ENCODE assay signal across 9 mouse cellular contexts in genomic region chr6:115959151-115959691, GRCm38 (mm10). TPM values are rescaled to one million over a fixed set of nuclear protein-coding genes. Genes with fewer than 3 reads are reported as not detected.
A peak's percentile ranks its signal among the peaks of the same experiment; 100 is the strongest.
DNase-seq lines count a peak whose midpoint lies in the region; ATAC-seq and TF ChIP-seq lines count a peak whose summit lies in the region.
"Had no signal": no experiment of that assay in that cellular context is flagged by ENCODE, and none has a peak within 500 bp of the region (broad histone marks: within the 10 kb centered on the region; RNA-seq: fewer than 3 reads in every experiment).

No protein-coding gene starts in this region.

- H3K4me1 ChIP-seq in kidney, embryonic 15.5 days = peaks cover 42% of the 10 kb centered on the region
- peaks cover 19% of the 10 kb centered on the region for H3K4me1 ChIP-seq in small intestine, adult 2 months (ENCODE audit: control insufficient read depth, insufficient read depth, insufficient read length, low read length)
- peaks cover 32% of the 10 kb centered on the region for H3K4me1 ChIP-seq in forebrain, embryonic 16.5 days (replicated peaks; ENCODE audit: control insufficient read depth, insufficient read depth, low read length)

- 72% methylated on average over 7 of the region's 7 CpGs for WGBS in kidney, embryonic 15.5 days
- 68% methylated on average over 7 of the region's 7 CpGs for WGBS in small intestine, adult 2 months
- WGBS in forebrain, embryonic 16.5 days = 73% methylated on average over 7 of the region's 7 CpGs

- H3K27ac ChIP-seq in kidney, embryonic 15.5 days = 0 out of 2 replicates have a peak overlapping the region, but pooled peaks have one; percentile 48
- H3K27ac ChIP-seq in small intestine, adult 2 months (ENCODE audit: insufficient read depth, low read depth, low read length) = 0 out of 2 replicates have a peak overlapping the region, but pooled peaks have one; percentile 38
- no peak overlapping the region for H3K27ac ChIP-seq in forebrain, embryonic 16.5 days (ENCODE audit: low read length)

- no peak for TF ChIP-seq CTCF in small intestine, adult 2 months (IDR thresholded peaks at IDR 0.05; ENCODE audit: extremely low read depth, insufficient read length, insufficient replicate concordance, low read depth, low read length)

- peaks cover 84% of the 10 kb centered on the region for H3K36me3 ChIP-seq in kidney, embryonic 15.5 days
- H3K36me3 ChIP-seq in small intestine, adult 2 months (ENCODE audit: control insufficient read depth, insufficient read depth, low read length) = no peaks in the 10 kb centered on the region; the same call in 1 of the 2 replicates
- no peaks in the 10 kb centered on the region for H3K36me3 ChIP-seq in forebrain, embryonic 16.5 days (ENCODE audit: control insufficient read depth, insufficient read depth)

- H3K4me3 ChIP-seq in kidney, embryonic 15.5 days (replicated peaks) = no peak overlapping the region
- no peak overlapping the region for H3K4me3 ChIP-seq in small intestine, adult 2 months (ENCODE audit: low read depth, low read length)
- no peak overlapping the region for H3K4me3 ChIP-seq in forebrain, embryonic 16.5 days (replicated peaks; ENCODE audit: low read length)

- DNase-seq in left cerebral cortex, postnatal 4 days = peak; percentile 63
- DNase-seq in left cerebral cortex, postnatal 25 days (ENCODE audit: low spot score in 2 of 2) = no peak
- peak; percentile 86 to 90 for DNase-seq in gastrocnemius, adult 8-10 months (ENCODE audit: low spot score in 2 of 2)
- no peak for DNase-seq in left cerebral cortex, adult 11 months (ENCODE audit: low spot score)

- intact Hi-C loops in left cerebral cortex, postnatal 4 days (cut with DNase I) = no loop called here
- intact Hi-C loops in left cerebral cortex, postnatal 25 days (cut with DNase I) = no loop called here

- H3K9me3 ChIP-seq in kidney, embryonic 15.5 days (replicated peaks) = no peaks in the 10 kb centered on the region
- H3K9me3 ChIP-seq in forebrain, embryonic 16.5 days (ENCODE audit: control insufficient read depth, low read length) = no peaks in the 10 kb centered on the region

- no peaks in the 10 kb centered on the region for H3K27me3 ChIP-seq in kidney, embryonic 15.5 days
- H3K27me3 ChIP-seq in small intestine, adult 2 months (ENCODE audit: control insufficient read depth, insufficient read depth, low read length) = no peaks in the 10 kb centered on the region
- H3K27me3 ChIP-seq in forebrain, embryonic 16.5 days (replicated peaks; ENCODE audit: control insufficient read depth, insufficient read depth, low read length) = no peaks in the 10 kb centered on the region

- H3K9ac ChIP-seq in kidney, embryonic 15.5 days = no peak overlapping the region
- no peak overlapping the region for H3K9ac ChIP-seq in forebrain, embryonic 16.5 days (replicated peaks; ENCODE audit: low read depth, low read length)

- ATAC-seq in kidney, embryonic 15.5 days (replicated peaks; ENCODE audit: low FRiP score) = no peak
- ATAC-seq in forebrain, embryonic 16.5 days = no peak
- no peak for ATAC-seq in megakaryocyte-erythroid progenitor cell, adult 5-6 weeks (replicated peaks; ENCODE audit: low FRiP score, low TSS enrichment, poor library complexity, severe bottlenecking)

- H3K4me2 ChIP-seq in kidney, embryonic 15.5 days = no peak overlapping the region
- no peak overlapping the region for H3K4me2 ChIP-seq in forebrain, embryonic 16.5 days (ENCODE audit: low read length)

- no peak for TF ChIP-seq POLR2A in small intestine, adult 2 months (IDR thresholded peaks at IDR 0.05; ENCODE audit: low read depth, low read length)

RNA-seq across cellular contexts. Expression of gene H1foo, which starts 14.5 kb away (rescaled TPM):
- not detected for total RNA-seq in left cerebral cortex, postnatal 4 days (2021)
- total RNA-seq in left cerebral cortex, postnatal 25 days (2021) = not detected
- not detected for total RNA-seq in gastrocnemius, adult 8-10 months (2022)
- not detected in 2 replicates for polyA plus RNA-seq in kidney, embryonic 15.5 days (2015; fragmentation: Nextera tagmentation; extraction: Ambion mirVana)
- polyA plus RNA-seq in small intestine, adult 2 months (2012; rRNA removed) = not detected in 2 replicates
- not detected in 2 replicates for polyA plus RNA-seq in forebrain, embryonic 16.5 days (2015; fragmentation: Nextera tagmentation; extraction: Ambion mirVana)
- not detected in 2 replicates for total RNA-seq in megakaryocyte-erythroid progenitor cell, adult 5-6 weeks (2014; fragmentation: Nextera tagmentation)
- not detected in 2 replicates for total RNA-seq in megakaryocyte-erythroid progenitor cell, adult 5-6 weeks (2017)
- total RNA-seq: ES-E14 had no signal

RNA-seq across cellular contexts. Expression of gene Rho, which starts 27.7 kb away (rescaled TPM):
- under 1 TPM; 0.28 to 0.56 TPM for total RNA-seq in left cerebral cortex, postnatal 4 days (2021)
- total RNA-seq in left cerebral cortex, postnatal 25 days (2021) = under 1 TPM in 1 of 2 experiments, not detected in 1; 0.25 TPM
- total RNA-seq in gastrocnemius, adult 8-10 months (2022) = not detected
- polyA plus RNA-seq in kidney, embryonic 15.5 days (2015; fragmentation: Nextera tagmentation; extraction: Ambion mirVana) = 0.10 and 0.14 TPM in 2 replicates
- polyA plus RNA-seq in small intestine, adult 2 months (2012; rRNA removed) = 0.27 and 0.35 TPM in 2 replicates
- polyA plus RNA-seq in forebrain, embryonic 16.5 days (2015; fragmentation: Nextera tagmentation; extraction: Ambion mirVana) = 0.15 TPM in 1 of 2 replicates, not detected in the other
- not detected in 2 replicates for total RNA-seq in megakaryocyte-erythroid progenitor cell, adult 5-6 weeks (2014; fragmentation: Nextera tagmentation)
- total RNA-seq in megakaryocyte-erythroid progenitor cell, adult 5-6 weeks (2017) = not detected in 2 replicates

RNA-seq across cellular contexts. Expression of gene Plxnd1, which starts 35.6 kb away (rescaled TPM):
- 100 to 1,000 TPM; 167 to 181 TPM for total RNA-seq in left cerebral cortex, postnatal 4 days (2021)
- 100 to 1,000 TPM; 111 to 124 TPM for total RNA-seq in left cerebral cortex, postnatal 25 days (2021)
- 10 to 100 TPM; 12.9 to 25.5 (median 19.1) TPM for total RNA-seq in gastrocnemius, adult 8-10 months (2022)
- 47.3 and 52.7 TPM in 2 replicates for polyA plus RNA-seq in kidney, embryonic 15.5 days (2015; fragmentation: Nextera tagmentation; extraction: Ambion mirVana)
- polyA plus RNA-seq in small intestine, adult 2 months (2012; rRNA removed) = 26.2 TPM in 2 replicates
- polyA plus RNA-seq in forebrain, embryonic 16.5 days (2015; fragmentation: Nextera tagmentation; extraction: Ambion mirVana) = 19.4 and 19.8 TPM in 2 replicates
- 0.72 and 1.6 TPM in 2 replicates for total RNA-seq in megakaryocyte-erythroid progenitor cell, adult 5-6 weeks (2014; fragmentation: Nextera tagmentation)
- 0.11 and 1.4 TPM in 2 replicates for total RNA-seq in megakaryocyte-erythroid progenitor cell, adult 5-6 weeks (2017)

Comparison
In these comparisons a context has a peak if more than half of its experiments do, and no peak if none do; other contexts are left out.
1. DNase-seq: peak in left cerebral cortex, postnatal 4 days (single experiment) and gastrocnemius, adult 8-10 months (2 of 2); none in left cerebral cortex, postnatal 25 days (0 of 2) and left cerebral cortex, adult 11 months (single experiment).
2. RNA of gene Plxnd1, which starts 35.6 kb away (total RNA-seq): 167 to 181 TPM in left cerebral cortex, postnatal 4 days, 111 to 124 TPM in left cerebral cortex, postnatal 25 days and 12.9 to 25.5 TPM in gastrocnemius, adult 8-10 months; 0.11 to 1.6 TPM in megakaryocyte-erythroid progenitor cell, adult 5-6 weeks; every median in the first group is over 4 times any median in the second.